Mouse (Mus musculus): ENCODE results near the gene Jtb. TPM values are rescaled to one million over a fixed set of nuclear protein-coding genes. Genes with fewer than 3 reads are reported as not detected.

Gene Jtb
- polyA plus RNA-seq, 1 experiment from 2014 or later: 68.7 TPM

DNA sequence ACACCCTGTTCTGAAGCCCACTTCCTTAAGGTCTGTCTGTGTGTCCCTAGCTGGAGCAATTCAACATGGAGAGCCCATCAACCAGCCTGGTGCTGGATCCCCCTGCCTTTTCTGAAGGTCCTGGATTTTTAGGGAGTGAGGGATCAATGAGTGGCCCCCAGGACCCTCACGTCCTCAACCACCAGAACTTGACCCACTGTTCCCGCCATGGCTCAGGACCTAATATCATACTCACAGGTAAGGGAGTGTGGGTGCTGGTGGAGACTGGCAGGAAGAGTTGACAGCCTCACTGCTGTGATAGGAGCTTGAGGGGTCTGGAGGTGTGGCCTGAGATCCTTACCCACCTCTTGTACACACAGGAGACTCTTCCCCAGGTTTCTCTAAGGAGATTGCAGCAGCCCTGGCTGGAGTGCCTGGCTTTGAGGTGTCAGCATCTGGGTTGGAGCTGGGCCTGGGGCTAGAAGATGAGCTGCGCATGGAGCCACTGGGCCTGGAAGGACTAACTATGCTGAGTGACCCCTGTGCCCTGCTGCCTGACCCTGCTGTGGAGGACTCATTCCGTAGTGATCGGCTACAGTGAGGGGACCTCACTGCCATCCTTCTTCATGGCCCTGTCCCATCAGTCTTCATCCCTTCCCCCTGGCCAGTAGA lies 31.8 kb downstream of the Jtb start:
- TF ChIP-seq EP300 (IDR thresholded peaks at IDR 0.05; ENCODE audit: low read depth) (no peak), CTCF (IDR thresholded peaks at IDR 0.05; ENCODE audit: low read depth) (no peak)
- 93% methylated on average over 5 of the region's 5 CpGs for whole genome bisulfite sequencing (ENCODE audit: insufficient replicate concordance)
- Histone ChIP-seq H3K4me1 (ENCODE audit: insufficient read depth) (peaks cover 26% of the 10 kb centered on the region), H3K36me3 (replicated peaks; ENCODE audit: insufficient read depth, low read length) (peaks cover 54% of the 10 kb centered on the region), H3K27me3 (ENCODE audit: insufficient read depth, low read length) (no peaks in the 10 kb centered on the region), H3K27ac (ENCODE audit: low read depth) (no peak overlapping the region), H3K4me2 (ENCODE audit: low read depth, low read length) (no peak overlapping the region), H3K4me3 (ENCODE audit: low read depth, low read length) (no peak overlapping the region), H3K9ac (replicated peaks) (no peak overlapping the region), H3K9me3 (ENCODE audit: low read length) (no peaks in the 10 kb centered on the region)
- no peak for ATAC-seq
- DNase-seq: no peak

DNA sequence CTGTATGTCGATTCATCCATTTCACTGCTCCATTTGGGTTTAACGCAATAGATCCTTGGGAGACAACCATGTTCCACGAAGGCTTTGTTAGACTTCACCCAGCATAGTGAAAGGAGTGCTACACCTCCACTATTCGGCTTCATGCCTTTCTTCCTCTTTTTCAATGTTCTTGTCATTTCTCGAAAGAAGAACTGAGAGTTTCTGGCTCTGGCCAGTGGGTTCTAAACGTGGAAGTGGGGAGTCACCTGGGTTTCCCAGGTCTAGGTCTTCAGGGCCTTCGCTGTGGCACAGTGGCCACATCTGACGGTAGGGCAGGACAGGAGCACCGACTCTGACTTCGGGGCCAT lies 33.3 kb downstream of the Jtb start:
- WGBS (ENCODE audit: insufficient replicate concordance): 19% methylated on average over 10 of the region's 10 CpGs
- DNase-seq: no peak
- peaks cover 45% of the 10 kb centered on the region for H3K36me3 ChIP-seq (replicated peaks; ENCODE audit: insufficient read depth, low read length)

DNA sequence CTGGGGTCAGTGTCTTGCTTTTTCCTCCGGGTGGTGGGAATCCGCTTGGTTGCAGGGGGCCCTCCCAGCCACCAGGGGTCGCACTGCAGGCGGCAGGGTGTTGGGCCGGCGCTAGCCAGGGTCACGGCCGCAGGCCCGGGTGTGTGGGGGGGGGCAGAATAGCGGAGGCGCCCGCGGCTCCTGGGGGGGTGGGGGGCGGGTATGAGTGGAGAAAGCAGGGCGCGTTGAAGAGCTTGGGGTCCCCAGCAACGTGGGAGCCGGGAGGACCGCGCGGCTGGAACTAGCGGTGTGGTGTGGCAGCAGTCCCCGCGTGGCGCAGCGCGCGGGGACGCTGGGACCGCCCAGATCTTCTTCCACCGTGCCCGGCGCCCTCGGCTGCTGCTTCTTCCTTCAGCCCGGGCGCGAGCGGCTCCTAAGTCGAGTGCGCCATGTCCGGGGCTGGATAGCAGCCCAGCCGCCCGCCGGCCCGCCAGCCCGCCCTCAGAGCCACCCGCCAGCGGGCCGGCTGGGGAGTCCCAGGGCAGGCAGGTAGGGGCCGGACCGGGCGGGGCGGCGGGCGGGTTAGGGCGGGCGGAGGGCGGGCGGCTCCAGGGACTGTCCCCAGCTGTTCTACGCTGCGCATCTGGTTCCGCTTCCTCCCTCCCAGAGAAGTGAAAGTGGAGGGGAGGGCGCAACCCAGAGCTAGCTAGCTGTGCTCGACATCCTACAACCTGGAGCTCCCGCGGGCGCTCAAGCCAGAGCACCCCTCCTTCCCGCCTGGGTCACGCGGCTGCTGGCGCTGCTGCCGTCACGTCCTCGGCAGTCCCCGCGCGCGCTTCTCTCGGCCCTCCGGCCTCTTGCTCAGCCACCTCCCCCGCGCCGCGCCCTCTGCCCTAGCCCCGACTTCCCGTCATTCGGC lies 33.9 kb downstream of the Jtb start, which contains the start of gene Dennd4b:
Gene Dennd4b, plus strand, starts transcription at position 152 of the 898 bp plus-strand sequence.
- Histone ChIP-seq H3K9ac (replicated peaks) (peak within 1 kb of the TSS; percentile 81), H3K9me3 (ENCODE audit: low read length) (no peaks in the 10 kb centered on the region), H3K36me3 (replicated peaks; ENCODE audit: insufficient read depth, low read length) (peaks cover 40% of the 10 kb centered on the region), H3K27ac (ENCODE audit: low read depth) (peak within 1 kb of the TSS; percentile 98), H3K4me1 (ENCODE audit: insufficient read depth) (peaks cover 27% of the 10 kb centered on the region), H3K4me2 (ENCODE audit: low read depth, low read length) (peak within 1 kb of the TSS; percentile 87), H3K27me3 (ENCODE audit: insufficient read depth, low read length) (no peaks in the 10 kb centered on the region), H3K4me3 (ENCODE audit: low read depth, low read length) (peak within 1 kb of the TSS; percentile 76)
- DNase-seq: peak; percentile 94
- peak; percentile 97 for TF ChIP-seq CTCF (IDR thresholded peaks at IDR 0.05; ENCODE audit: low read depth)
- TF ChIP-seq EP300 (IDR thresholded peaks at IDR 0.05; ENCODE audit: low read depth): 0 out of 2 replicates have a peak, but pooled peaks have one; percentile 25
- ATAC-seq: peak; percentile 92
- under 1% methylated on average over 71 of the region's 87 CpGs for WGBS (ENCODE audit: insufficient replicate concordance)

More for the DNA sequence above, 33.3 kb downstream of the Jtb start:
- peak overlapping the region; percentile 76 for H3K4me3 ChIP-seq (ENCODE audit: low read depth, low read length)
- H3K9me3 ChIP-seq (ENCODE audit: low read length): no peaks in the 10 kb centered on the region
- peak overlapping the region; percentile 87 for H3K4me2 ChIP-seq (ENCODE audit: low read depth, low read length)
- H3K4me1 ChIP-seq (ENCODE audit: insufficient read depth): peaks cover 27% of the 10 kb centered on the region
- no peak for TF ChIP-seq CTCF (IDR thresholded peaks at IDR 0.05; ENCODE audit: low read depth)
- TF ChIP-seq EP300 (IDR thresholded peaks at IDR 0.05; ENCODE audit: low read depth): no peak; the same call in 1 of the 2 replicates
- no peak for ATAC-seq
- H3K27me3 ChIP-seq (ENCODE audit: insufficient read depth, low read length): no peaks in the 10 kb centered on the region
- peak overlapping the region; percentile 98 for H3K27ac ChIP-seq (ENCODE audit: low read depth)
- H3K9ac ChIP-seq (replicated peaks): peak overlapping the region; percentile 81

DNA sequence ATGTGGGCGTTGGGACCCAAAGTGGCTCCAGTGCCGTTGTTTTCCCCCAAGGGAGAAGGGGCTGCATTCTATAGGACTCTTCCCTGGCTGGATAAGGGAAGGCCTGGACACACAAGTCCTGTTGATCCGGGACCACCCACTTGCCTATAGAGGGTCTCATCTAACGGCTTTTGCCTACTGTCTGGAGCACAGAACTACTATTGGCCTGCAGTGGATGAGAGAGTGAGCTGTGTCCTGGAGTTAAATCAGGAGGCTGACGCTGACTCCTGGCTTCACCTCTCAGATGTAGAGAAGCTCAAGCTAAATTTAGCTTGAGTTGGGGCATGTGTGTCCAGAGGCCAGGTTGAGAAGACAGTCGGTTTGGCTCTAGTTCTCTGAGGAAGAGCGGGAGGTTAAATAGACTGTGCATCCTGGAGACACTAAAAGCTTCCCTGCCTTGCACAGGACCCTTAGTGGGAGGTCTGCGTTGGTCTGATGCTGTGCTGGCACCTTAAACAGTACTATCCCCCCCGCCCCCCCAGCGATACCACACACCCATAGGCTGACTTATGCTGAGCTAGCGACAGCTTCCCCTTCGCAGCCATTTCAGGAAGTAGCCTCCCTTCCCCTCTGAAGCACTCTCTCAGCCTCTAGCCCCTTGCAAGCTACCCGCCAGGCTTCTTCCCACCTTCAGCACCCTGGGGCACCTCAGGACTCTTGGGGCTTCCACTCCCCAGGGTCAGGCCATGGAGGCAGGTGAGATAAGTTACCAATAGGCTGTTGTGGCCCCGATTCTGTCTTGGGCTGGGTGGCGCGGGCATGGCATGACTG lies 34.7 kb downstream of the Jtb start:
- H3K36me3 ChIP-seq (replicated peaks; ENCODE audit: insufficient read depth, low read length): peaks cover 36% of the 10 kb centered on the region
- H3K9ac ChIP-seq (replicated peaks): peak overlapping the region; percentile 81
- H3K4me1 ChIP-seq (ENCODE audit: insufficient read depth): peaks cover 27% of the 10 kb centered on the region
- DNase-seq: peak; percentile 58
- peak overlapping the region; percentile 98 for H3K27ac ChIP-seq (ENCODE audit: low read depth)
- peak; percentile 5 for ATAC-seq
- 12% methylated on average over 16 of the region's 16 CpGs for WGBS (ENCODE audit: insufficient replicate concordance)
- TF ChIP-seq CTCF (IDR thresholded peaks at IDR 0.05; ENCODE audit: low read depth) (no peak), EP300 (IDR thresholded peaks at IDR 0.05; ENCODE audit: low read depth) (no peak)
- no peaks in the 10 kb centered on the region for H3K9me3 ChIP-seq (ENCODE audit: low read length)
- no peaks in the 10 kb centered on the region for H3K27me3 ChIP-seq (ENCODE audit: insufficient read depth, low read length)
- peak overlapping the region; percentile 76 for H3K4me3 ChIP-seq (ENCODE audit: low read depth, low read length)
- peak overlapping the region; percentile 87 for H3K4me2 ChIP-seq (ENCODE audit: low read depth, low read length)

DNA sequence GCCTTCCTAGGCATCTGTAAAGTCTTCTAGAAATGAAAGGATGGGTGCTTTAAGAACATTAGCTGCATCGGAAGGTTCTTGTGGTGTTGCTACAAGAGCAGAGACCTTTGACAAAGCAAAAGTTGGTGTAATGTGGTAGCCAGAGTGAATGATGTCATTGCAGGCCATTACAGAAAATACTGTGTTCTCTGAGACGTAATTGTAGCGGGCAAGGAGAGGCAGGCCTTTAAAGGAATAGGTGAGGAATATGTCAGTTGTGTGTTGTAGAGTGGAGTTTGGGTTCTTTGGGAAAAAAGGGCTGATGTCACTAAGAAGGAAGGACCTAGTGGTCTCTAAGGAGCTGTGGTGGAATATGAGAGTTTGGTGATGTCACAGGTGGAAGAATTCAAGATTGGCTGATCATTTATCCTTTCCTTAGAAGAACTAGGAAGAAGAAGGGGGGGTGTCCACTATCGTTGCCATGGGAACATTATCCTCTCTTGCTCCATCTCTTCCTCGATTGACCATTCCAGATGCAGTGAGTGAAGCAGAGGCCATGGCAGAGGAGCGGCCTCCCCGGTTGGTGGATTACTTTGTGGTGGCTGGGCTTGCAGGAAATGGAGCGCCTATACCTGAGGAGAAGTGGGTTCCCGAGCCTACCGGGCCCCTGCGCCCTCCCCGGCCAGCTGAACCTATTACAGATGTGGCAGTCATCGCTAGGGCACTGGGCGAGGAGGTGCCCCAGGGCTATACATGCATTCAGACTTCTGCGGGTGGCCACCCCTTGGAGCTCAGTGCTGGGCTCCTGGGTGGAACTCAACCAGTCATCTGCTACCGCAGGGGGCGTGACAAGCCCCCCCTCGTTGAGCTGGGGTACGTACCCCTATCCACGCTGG lies 35.7 kb downstream of the Jtb start:
- H3K27me3 ChIP-seq (ENCODE audit: insufficient read depth, low read length): no peaks in the 10 kb centered on the region
- H3K27ac ChIP-seq (ENCODE audit: low read depth): peak overlapping the region; percentile 98
- H3K9me3 ChIP-seq (ENCODE audit: low read length): no peaks in the 10 kb centered on the region
- ATAC-seq (no peak), DNase-seq (no peak)
- H3K4me1 ChIP-seq (ENCODE audit: insufficient read depth): peaks cover 27% of the 10 kb centered on the region
- peak overlapping the region; percentile 87 for H3K4me2 ChIP-seq (ENCODE audit: low read depth, low read length)
- peak overlapping the region; percentile 81 for H3K9ac ChIP-seq (replicated peaks)
- H3K4me3 ChIP-seq (ENCODE audit: low read depth, low read length): peak overlapping the region; percentile 76
- no peak for TF ChIP-seq EP300 (IDR thresholded peaks at IDR 0.05; ENCODE audit: low read depth)
- peaks cover 34% of the 10 kb centered on the region for H3K36me3 ChIP-seq (replicated peaks; ENCODE audit: insufficient read depth, low read length)
- WGBS (ENCODE audit: insufficient replicate concordance): 71% methylated on average over 20 of the region's 20 CpGs
